Comparison of ENCODE assay signal across 7 mouse cellular contexts in genomic region chr14:11556356-11557130, GRCm38 (mm10). TPM values are rescaled to one million over a fixed set of nuclear protein-coding genes. Genes with fewer than 3 reads are reported as not detected.
DNase-seq lines count a peak whose midpoint lies in the region; ATAC-seq lines count a peak whose summit lies in the region.

No protein-coding gene starts in this region.

- no peaks in the 10 kb centered on the region for H3K36me3 ChIP-seq in forebrain, embryonic 11.5 days (ENCODE audit: control insufficient read depth, insufficient read depth, low read length)
- no peaks in the 10 kb centered on the region for H3K36me3 ChIP-seq in heart, embryonic 12.5 days
- H3K36me3 ChIP-seq in kidney, embryonic 15.5 days: no peaks in the 10 kb centered on the region
- no peaks in the 10 kb centered on the region for H3K36me3 ChIP-seq in limb, embryonic 13.5 days
- no peaks in the 10 kb centered on the region for H3K36me3 ChIP-seq in midbrain, embryonic 15.5 days (replicated peaks)

- peak; percentile 9; the same call in 1 of the 2 replicates for ATAC-seq in forebrain, embryonic 11.5 days (replicated peaks; ENCODE audit: low FRiP score)
- no peak for ATAC-seq in heart, embryonic 12.5 days (ENCODE audit: insufficient number of reproducible peaks, low FRiP score)
- ATAC-seq in kidney, embryonic 15.5 days (replicated peaks; ENCODE audit: low FRiP score): no peak
- ATAC-seq in limb, embryonic 13.5 days (ENCODE audit: low FRiP score, low read depth): no peak
- peak; percentile 17; the same call in 1 of the 2 replicates for ATAC-seq in midbrain, embryonic 15.5 days (replicated peaks)

- peaks cover 3% of the 10 kb centered on the region; the same call in 1 of the 2 replicates for H3K4me1 ChIP-seq in forebrain, embryonic 11.5 days (replicated peaks; ENCODE audit: control insufficient read depth, insufficient read depth, low read length)
- peaks cover 28% of the 10 kb centered on the region for H3K4me1 ChIP-seq in heart, embryonic 12.5 days (replicated peaks)
- peaks cover 49% of the 10 kb centered on the region for H3K4me1 ChIP-seq in kidney, embryonic 15.5 days
- H3K4me1 ChIP-seq in limb, embryonic 13.5 days: peaks cover 36% of the 10 kb centered on the region
- peaks cover 20% of the 10 kb centered on the region for H3K4me1 ChIP-seq in midbrain, embryonic 15.5 days

- DNase-seq in cerebellum, adult 11-12 months: peak; percentile 77
- DNase-seq in forebrain, embryonic 11.5 days (ENCODE audit: low spot score): peak; percentile 80
- peak; percentile 19 for DNase-seq in testis, postnatal 14 days (ENCODE audit: low spot score)

- WGBS in forebrain, embryonic 11.5 days: 11% methylated on average over 26 of the region's 26 CpGs
- WGBS in heart, embryonic 12.5 days: 7% methylated on average over 26 of the region's 26 CpGs
- 3% methylated on average over 26 of the region's 26 CpGs for WGBS in kidney, embryonic 15.5 days
- WGBS in limb, embryonic 13.5 days: 2% methylated on average over 26 of the region's 26 CpGs
- WGBS in midbrain, embryonic 15.5 days: 6% methylated on average over 26 of the region's 26 CpGs

- H3K4me3 ChIP-seq in forebrain, embryonic 11.5 days (ENCODE audit: low read depth, low read length): peak overlapping the region; percentile 75
- H3K4me3 ChIP-seq in heart, embryonic 12.5 days: peak overlapping the region; percentile 75
- peak overlapping the region; percentile 73 for H3K4me3 ChIP-seq in kidney, embryonic 15.5 days (replicated peaks)
- H3K4me3 ChIP-seq in limb, embryonic 13.5 days: peak overlapping the region; percentile 77
- peak overlapping the region; percentile 72 for H3K4me3 ChIP-seq in midbrain, embryonic 15.5 days

- peak overlapping the region; percentile 87 for H3K9ac ChIP-seq in forebrain, embryonic 11.5 days (ENCODE audit: low read length)
- H3K9ac ChIP-seq in heart, embryonic 12.5 days: peak overlapping the region; percentile 91
- peak overlapping the region; percentile 91 for H3K9ac ChIP-seq in kidney, embryonic 15.5 days
- peak overlapping the region; percentile 93 for H3K9ac ChIP-seq in limb, embryonic 13.5 days
- H3K9ac ChIP-seq in midbrain, embryonic 15.5 days: peak overlapping the region; percentile 88

- H3K4me2 ChIP-seq in forebrain, embryonic 11.5 days (ENCODE audit: low read depth, low read length, severe bottlenecking): peak overlapping the region; percentile 75
- peak overlapping the region; percentile 99 for H3K4me2 ChIP-seq in heart, embryonic 12.5 days
- peak overlapping the region; percentile 81 for H3K4me2 ChIP-seq in kidney, embryonic 15.5 days
- H3K4me2 ChIP-seq in limb, embryonic 13.5 days (replicated peaks): peak overlapping the region; percentile 84
- peak overlapping the region; percentile 66 for H3K4me2 ChIP-seq in midbrain, embryonic 15.5 days

- no peaks in the 10 kb centered on the region for H3K9me3 ChIP-seq in forebrain, embryonic 11.5 days (ENCODE audit: control insufficient read depth, low read length)
- no peaks in the 10 kb centered on the region for H3K9me3 ChIP-seq in heart, embryonic 12.5 days (replicated peaks)
- H3K9me3 ChIP-seq in kidney, embryonic 15.5 days (replicated peaks): no peaks in the 10 kb centered on the region
- no peaks in the 10 kb centered on the region for H3K9me3 ChIP-seq in limb, embryonic 13.5 days
- no peaks in the 10 kb centered on the region for H3K9me3 ChIP-seq in midbrain, embryonic 15.5 days

- H3K27ac ChIP-seq in forebrain, embryonic 11.5 days (ENCODE audit: low read depth, low read length): no peak overlapping the region
- no peak overlapping the region for H3K27ac ChIP-seq in heart, embryonic 12.5 days (ENCODE audit: poor library complexity, severe bottlenecking)
- H3K27ac ChIP-seq in kidney, embryonic 15.5 days: peak overlapping the region; percentile 99
- H3K27ac ChIP-seq in limb, embryonic 13.5 days: no peak overlapping the region
- H3K27ac ChIP-seq in midbrain, embryonic 15.5 days: peak overlapping the region; percentile 94

- H3K27me3 ChIP-seq in forebrain, embryonic 11.5 days (ENCODE audit: control insufficient read depth, insufficient read depth, low read length): no peaks in the 10 kb centered on the region; the same call in 1 of the 2 replicates
- H3K27me3 ChIP-seq in heart, embryonic 12.5 days (replicated peaks): no peaks in the 10 kb centered on the region
- H3K27me3 ChIP-seq in kidney, embryonic 15.5 days: no peaks in the 10 kb centered on the region
- no peaks in the 10 kb centered on the region; the same call in 1 of the 2 replicates for H3K27me3 ChIP-seq in limb, embryonic 13.5 days
- no peaks in the 10 kb centered on the region for H3K27me3 ChIP-seq in midbrain, embryonic 15.5 days (replicated peaks)

RNA-seq across cellular contexts. Expression of gene Ptprg, which starts 3.2 kb away (rescaled TPM):
- polyA plus RNA-seq in forebrain, embryonic 11.5 days (2014; fragmentation: Nextera tagmentation; extraction: Ambion mirVana): 48.0 and 51.3 TPM in 2 replicates
- 17.8 and 25.9 TPM in 2 replicates for polyA plus RNA-seq in heart, embryonic 12.5 days (2016; fragmentation: Nextera tagmentation; extraction: Ambion mirVana)
- 39.9 and 40.4 TPM in 2 replicates for polyA plus RNA-seq in kidney, embryonic 15.5 days (2015; fragmentation: Nextera tagmentation; extraction: Ambion mirVana)
- 36.0 and 38.4 TPM in 2 replicates for polyA plus RNA-seq in limb, embryonic 13.5 days (2015; fragmentation: Nextera tagmentation; extraction: Ambion mirVana)
- 43.3 and 46.6 TPM in 2 replicates for polyA plus RNA-seq in midbrain, embryonic 15.5 days (2015; fragmentation: Nextera tagmentation; extraction: Ambion mirVana)

Comparison
In these comparisons a context has a peak if more than half of its experiments do, and no peak if none do; other contexts are left out.
1. DNase-seq: peak in every context shown above with its lines; median percentile 80 in forebrain, embryonic 11.5 days; 77 in cerebellum, adult 11-12 months; 19 in testis, postnatal 14 days.
2. ATAC-seq: peak in forebrain, embryonic 11.5 days (single experiment) and midbrain, embryonic 15.5 days (single experiment); none in heart, embryonic 12.5 days (single experiment), kidney, embryonic 15.5 days (single experiment) and limb, embryonic 13.5 days (single experiment).
3. H3K27ac ChIP-seq: peak in kidney, embryonic 15.5 days (single experiment) and midbrain, embryonic 15.5 days (single experiment); none in forebrain, embryonic 11.5 days (single experiment), heart, embryonic 12.5 days (single experiment) and limb, embryonic 13.5 days (single experiment).
4. Peak in every context shown above with its lines, with median percentiles within 50 percentile points of each other: H3K4me2 ChIP-seq, H3K4me3 ChIP-seq and H3K9ac ChIP-seq.